Mouse (Mus musculus) heart, adult 2 months (tissue): ENCODE measurements around the gene Pard3. TPM values are rescaled to one million over a fixed set of nuclear protein-coding genes. Genes with fewer than 3 reads are reported as not detected.

Source experiments
- DNase-seq, 2 experiments: peaks; one replicate each; pipeline ENCODE4 v3.0.0; 2021
- H3K27ac ChIP-seq: fragments of 200-600 bp; 2 replicates; pipeline ENCODE4 v1.8.1; 2022
- H3K27me3 ChIP-seq: fragments of 200-500 bp; 2 replicates; pipeline ENCODE4 v1.6.1; 2012; ENCODE audit warnings: mild to moderate bottlenecking, low read length, inconsistent platforms, mixed read lengths; ENCODE audit not compliant: control insufficient read depth, insufficient read depth
- H3K36me3 ChIP-seq: fragments of 200-500 bp; 2 replicates; pipeline ENCODE4 v1.6.1; 2012; ENCODE audit warnings: low read length, inconsistent platforms; ENCODE audit not compliant: control insufficient read depth, insufficient read depth
- H3K4me1 ChIP-seq: fragments of 200-500 bp; 2 replicates; pipeline ENCODE4 v1.6.1; 2011; ENCODE audit warnings: low read length; ENCODE audit not compliant: control insufficient read depth, insufficient read depth
- H3K4me3 ChIP-seq: fragments of 200-600 bp; 2 replicates; pipeline ENCODE4 v1.8.1; 2022
- H3K79me2 ChIP-seq: fragments of 200-500 bp; replicated peaks from 2 replicates; pipeline ENCODE4 v1.6.1; 2012; ENCODE audit warnings: mild to moderate bottlenecking, inconsistent platforms, low read length, moderate library complexity, mixed read lengths; ENCODE audit not compliant: control insufficient read depth, insufficient read depth
- H3K9ac ChIP-seq: fragments of 200-500 bp; 2 replicates; pipeline ENCODE4 v1.6.1; 2012; ENCODE audit warnings: low read depth, mild to moderate bottlenecking, control low read depth, inconsistent platforms, low read length, mixed read lengths
- CTCF ChIP-seq: fragments of 200-600 bp; IDR thresholded peaks from 2 replicates; pipeline ENCODE4 v1.8.1; 2022; ENCODE audit warnings: antibody characterized with exemption, mild to moderate bottlenecking, moderate library complexity
- EP300 ChIP-seq: fragments of 200-500 bp; IDR thresholded peaks from 2 replicates; pipeline ENCODE4 v1.6.1; 2011; ENCODE audit warnings: low read depth, low read length, control low read depth; ENCODE audit not compliant: insufficient read depth
- POLR2A ChIP-seq: fragments of 200-500 bp; IDR thresholded peaks from 2 replicates; pipeline ENCODE4 v1.6.1; 2011; ENCODE audit warnings: mild to moderate bottlenecking, low read depth, low read length, control low read depth; ENCODE audit not compliant: insufficient read depth
- WGBS: fragments of 180-500 bp; shearing (Covaris S2); methylation state at CpG from one replicate; pipeline ENCODE4 v1.1.7; 2018; 5-methylcytosine and 5-hydroxymethylcytosine counted together
- intact Hi-C: fragments of 180-260 bp; cut with DNase I; formaldehyde crosslinking; loops from one replicate; pipeline ENCODE4 v1.15.1; 2025
- polyA plus RNA-seq: library from polyadenylated mRNA; depleted of rRNA; stranded (reverse); fragments of >200 nt; gene quantifications from 2 replicates; pipeline ENCODE4 v1.2.3, GENCODE M21; 2012
- total RNA-seq, 2 experiments: library from RNA; stranded (reverse); gene quantifications; 2 replicates each; pipeline ENCODE4 v1.2.3; 2021

The Pard3 gene
- total and polyA plus RNA-seq, 3 experiments: 23.7 to 32.9 (median 30.1) TPM

DNA sequence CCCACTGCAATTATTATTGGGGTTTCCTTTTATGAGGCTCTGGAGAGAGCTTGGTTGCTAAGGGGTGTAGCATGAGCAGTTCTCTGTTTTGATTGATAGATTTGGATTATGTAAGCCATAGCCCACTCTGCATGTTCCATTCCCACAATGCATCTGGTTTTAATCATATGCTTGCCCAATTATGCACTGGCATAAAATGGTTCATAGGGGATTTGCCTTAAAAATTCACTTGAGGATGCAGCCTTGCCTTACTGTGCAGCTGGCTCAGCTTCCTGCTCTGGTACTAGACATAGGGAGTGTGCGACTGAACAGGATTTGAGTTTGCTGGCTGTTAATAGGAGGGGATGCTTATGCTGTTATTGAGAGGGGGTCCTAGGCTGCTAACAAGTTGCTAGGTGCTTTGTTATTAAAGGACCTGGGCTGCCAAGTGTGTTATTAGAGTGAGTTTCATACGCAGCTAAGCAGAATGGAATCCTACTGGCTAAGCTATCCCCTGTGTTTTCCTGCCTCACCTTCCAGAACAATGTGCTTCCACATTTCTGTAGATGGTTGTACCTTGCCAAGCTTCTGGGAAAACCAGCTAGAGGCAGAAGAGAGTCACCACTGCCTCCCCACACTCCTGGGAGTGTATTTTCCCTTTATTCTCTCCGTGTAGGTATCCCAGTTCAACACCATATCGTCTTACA is 151.2 kb downstream of the Pard3 start:
- 78% methylated on average over 4 of the region's 4 CpGs for WGBS
- Histone ChIP-seq H3K4me3 (no peak overlapping the region), H3K79me2 (peaks cover 2% of the 10 kb centered on the region), H3K27ac (no peak overlapping the region), H3K9ac (no peak overlapping the region), H3K36me3 (no peaks in the 10 kb centered on the region), H3K27me3 (no peaks in the 10 kb centered on the region), H3K4me1 (peaks cover 3% of the 10 kb centered on the region)
- no peak for DNase-seq
- intact Hi-C loops: no loop called here
- TF ChIP-seq CTCF (no peak), EP300 (no peak), POLR2A (no peak)

DNA sequence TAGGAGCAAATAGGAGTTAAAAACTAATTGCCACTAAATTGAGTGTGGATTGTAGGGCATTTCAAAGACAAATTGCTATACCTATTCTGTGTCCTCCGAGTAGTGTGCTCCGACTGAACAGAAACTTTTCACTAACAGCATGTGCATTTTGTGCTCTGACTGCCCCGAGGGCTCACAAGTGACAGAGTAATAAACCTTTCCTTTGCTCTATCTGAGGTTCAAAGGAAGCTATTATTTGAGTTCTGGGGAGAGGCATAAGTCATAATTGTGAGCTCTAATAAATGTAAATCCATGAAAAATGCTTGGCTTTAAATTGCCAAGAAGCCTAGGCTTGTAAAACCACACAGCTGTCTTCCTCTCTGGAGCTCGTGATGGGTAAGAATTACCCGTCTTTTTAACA is 156.5 kb downstream of the Pard3 start:
- H3K27me3 ChIP-seq: no peaks in the 10 kb centered on the region
- peaks cover 2% of the 10 kb centered on the region; the same call in 1 of the 2 replicates for H3K79me2 ChIP-seq
- WGBS: 90% methylated on average over 5 of the region's 5 CpGs
- no peaks in the 10 kb centered on the region; the same call in 1 of the 2 replicates for H3K36me3 ChIP-seq
- H3K9ac ChIP-seq: no peak overlapping the region
- no peak for DNase-seq
- H3K27ac ChIP-seq: no peak overlapping the region
- peaks cover 2% of the 10 kb centered on the region for H3K4me1 ChIP-seq
- TF ChIP-seq CTCF (no peak), EP300 (no peak), POLR2A (no peak)
- intact Hi-C loops: no loop called here
- H3K4me3 ChIP-seq: no peak overlapping the region

DNA sequence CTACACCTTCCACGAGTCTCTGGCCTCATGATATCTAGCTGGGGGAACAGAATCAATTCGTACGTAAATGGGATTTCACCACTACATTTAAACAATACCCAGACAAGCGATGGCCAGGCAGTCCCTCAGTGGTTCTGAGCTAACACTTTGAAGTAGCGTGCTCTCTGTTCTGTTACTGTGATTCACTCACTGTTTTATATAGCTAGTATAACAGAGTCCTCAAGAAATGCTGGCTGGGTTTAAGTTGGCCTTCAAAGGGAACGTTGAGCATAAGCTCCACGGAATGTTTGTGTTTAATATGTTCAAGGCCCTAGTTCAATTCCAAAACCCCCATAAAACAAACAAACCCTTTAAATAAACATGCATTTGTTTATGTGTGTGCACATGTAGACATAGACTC is 156.9 kb downstream of the Pard3 start:
- Histone ChIP-seq H3K27me3 (no peaks in the 10 kb centered on the region), H3K27ac (no peak overlapping the region), H3K36me3 (no peaks in the 10 kb centered on the region; the same call in 1 of the 2 replicates), H3K4me1 (peaks cover 2% of the 10 kb centered on the region), H3K79me2 (peaks cover 2% of the 10 kb centered on the region; the same call in 1 of the 2 replicates), H3K4me3 (no peak overlapping the region), H3K9ac (no peak overlapping the region)
- intact Hi-C loops: no loop called here
- 86% methylated on average over 7 of the region's 7 CpGs for WGBS
- TF ChIP-seq CTCF (no peak), POLR2A (no peak)
- no peak for DNase-seq

DNA sequence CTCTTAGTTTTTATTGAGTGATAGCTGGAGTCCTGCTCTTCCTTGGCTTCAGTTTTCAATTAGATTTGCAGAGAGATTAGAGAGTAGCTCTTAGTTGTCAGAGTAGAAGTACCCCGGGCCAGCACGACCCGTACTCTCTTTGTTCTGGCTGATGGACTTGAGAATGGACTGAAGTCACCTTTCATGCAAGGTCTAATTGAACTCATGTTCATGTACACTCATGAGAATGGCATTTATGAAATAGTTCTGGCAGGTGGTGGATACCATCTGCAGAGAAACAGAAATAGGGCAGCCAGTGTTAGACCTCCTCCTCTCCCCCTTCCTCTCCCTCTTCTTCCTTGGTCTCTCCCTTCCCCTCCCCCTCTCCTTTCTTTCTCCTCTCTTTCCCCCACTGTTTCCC is 158.7 kb downstream of the Pard3 start:
- Histone ChIP-seq H3K4me3 (no peak overlapping the region), H3K36me3 (no peaks in the 10 kb centered on the region; the same call in 1 of the 2 replicates), H3K9ac (no peak overlapping the region), H3K27me3 (no peaks in the 10 kb centered on the region), H3K4me1 (peaks cover 4% of the 10 kb centered on the region), H3K27ac (no peak overlapping the region), H3K79me2 (peaks cover 2% of the 10 kb centered on the region; the same call in 1 of the 2 replicates)
- WGBS: 61% methylated on average over 3 of the region's 3 CpGs
- intact Hi-C loops: no loop called here
- no peak for DNase-seq
- TF ChIP-seq EP300 (no peak), POLR2A (no peak), CTCF (no peak)

DNA sequence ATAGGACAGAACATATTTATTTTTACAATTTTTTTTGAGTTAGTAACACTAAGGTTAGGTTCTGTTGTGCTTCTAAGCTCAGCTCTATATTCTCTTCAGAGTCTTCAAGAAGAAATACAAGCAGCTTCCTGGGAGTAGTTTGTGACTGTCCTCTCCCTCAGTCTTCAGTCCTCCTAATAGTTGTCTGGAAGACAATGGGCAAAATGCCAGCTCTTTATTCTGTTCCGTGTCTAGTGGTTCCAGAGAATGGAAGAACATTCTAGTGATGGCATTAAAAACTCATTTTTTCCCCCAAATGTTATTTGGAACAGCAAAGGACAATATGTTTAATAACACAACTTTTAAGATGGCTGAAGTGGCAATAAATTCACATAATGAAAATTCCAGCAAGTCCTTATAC is 163.3 kb downstream of the Pard3 start:
- Histone ChIP-seq H3K79me2 (peaks cover 2% of the 10 kb centered on the region; the same call in 1 of the 2 replicates), H3K36me3 (no peaks in the 10 kb centered on the region; the same call in 1 of the 2 replicates), H3K9ac (no peak overlapping the region), H3K27me3 (no peaks in the 10 kb centered on the region), H3K4me1 (peaks cover 5% of the 10 kb centered on the region), H3K27ac (no peak overlapping the region), H3K4me3 (no peak overlapping the region)
- intact Hi-C loops: no loop called here
- 17% methylated on average over 1 of the region's 1 CpGs for WGBS
- no peak for DNase-seq
- no peak for TF ChIP-seq EP300
- TF ChIP-seq CTCF: no peak
- TF ChIP-seq POLR2A: no peak

DNA sequence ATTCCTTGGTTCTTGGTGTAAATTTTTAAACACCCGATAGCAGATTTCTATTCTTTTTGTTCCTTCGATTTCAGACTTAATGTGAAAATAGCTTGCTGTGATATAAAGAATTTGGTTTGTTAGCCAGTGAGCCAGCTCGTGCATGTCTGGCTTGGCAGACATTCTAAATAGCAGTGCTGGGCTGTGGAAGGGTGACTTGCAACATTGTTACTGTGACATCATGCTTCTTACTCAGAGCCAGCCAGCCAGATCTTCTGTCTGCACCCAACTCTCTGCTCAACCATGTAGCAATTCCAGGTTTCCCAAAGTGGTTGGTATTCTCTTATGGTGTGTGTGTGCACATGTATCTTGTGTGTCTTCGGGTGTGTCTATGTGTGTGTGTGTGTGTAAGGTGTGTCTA is 163.7 kb downstream of the Pard3 start:
- intact Hi-C loops: no loop called here
- Histone ChIP-seq H3K79me2 (peaks cover 2% of the 10 kb centered on the region; the same call in 1 of the 2 replicates), H3K27me3 (no peaks in the 10 kb centered on the region), H3K4me1 (peaks cover 5% of the 10 kb centered on the region), H3K4me3 (no peak overlapping the region), H3K36me3 (no peaks in the 10 kb centered on the region), H3K9ac (0 out of 2 replicates have a peak overlapping the region, but pooled peaks have one; percentile 12), H3K27ac (no peak overlapping the region)
- peak; percentile 29 to 60 for DNase-seq
- TF ChIP-seq EP300: peak; percentile 37; the same call in 1 of the 2 replicates
- TF ChIP-seq POLR2A: no peak
- TF ChIP-seq CTCF: no peak
- 55% methylated on average over 4 of the region's 4 CpGs for whole genome bisulfite sequencing
